Mouse (Mus musculus): Measurements from ENCODE around the gene Cyb5d2.

- TF ChIP-seq EP300 (IDR thresholded peaks at IDR 0.05; ENCODE audit: low read depth) (no peak), CTCF (IDR thresholded peaks at IDR 0.05; ENCODE audit: low read depth) (no peak)
Measured at GRCm38 (mm10) chr11:72842731-72843130, 46.8 kb upstream of the Cyb5d2 start.
